Mouse (Mus musculus) left cerebral cortex, adult 9 months (tissue): ENCODE data around the gene Eif5a2.
A peak's percentile ranks its signal among the peaks of the same experiment; 100 is the strongest.
"Not testable (repeated sequence)": the region's sequence is repeated elsewhere in the genome, so short reads cannot be mapped to it uniquely, and the experiment has no call there.

Experiments
- DNase-seq, 2 experiments: peaks; one replicate each; pipeline ENCODE4 v3.0.0; 2022; ENCODE audit warnings: low spot score in 2 of 2

The Eif5a2 gene

GRCm38 (mm10) chr3:28780994-28781393 lies at the start of gene Eif5a2:
Gene Eif5a2 (plus strand): TSS chr3:28781276.
- DNase-seq: peak; percentile 84 to 94

GRCm38 (mm10) chr3:28734712-28735111 lies 46.4 kb upstream of the Eif5a2 start:
- no peak for DNase-seq

- no peak for DNase-seq
These were observed 44.1 kb upstream of the Eif5a2 start for GRCm38 (mm10) chr3:28736981-28737380.

GRCm38 (mm10) chr3:28740353-28740752 lies 40.7 kb upstream of the Eif5a2 start:
- DNase-seq: no peak

- no peak for DNase-seq
These were observed 37.8 kb upstream of the Eif5a2 start for GRCm38 (mm10) chr3:28743251-28743650.

GRCm38 (mm10) chr3:28745835-28746483 lies 35.1 kb upstream of the Eif5a2 start:
- DNase-seq: peak; percentile 49 to 85

- DNase-seq: no peak
These were observed 32.9 kb upstream of the Eif5a2 start for GRCm38 (mm10) chr3:28748151-28748550.

- DNase-seq: no peak
These were observed 32.1 kb upstream of the Eif5a2 start for GRCm38 (mm10) chr3:28748956-28749355.

- no peak for DNase-seq
These were observed 25.6 kb upstream of the Eif5a2 start for GRCm38 (mm10) chr3:28755477-28755876.

- DNase-seq: no peak
These were observed 19.8 kb upstream of the Eif5a2 start for GRCm38 (mm10) chr3:28761225-28761789.

- DNase-seq: no peak
These were observed 14.1 kb upstream of the Eif5a2 start for GRCm38 (mm10) chr3:28766935-28767334.

GRCm38 (mm10) chr3:28768222-28768621 lies 12.9 kb upstream of the Eif5a2 start:
- DNase-seq: no peak

- DNase-seq: not testable (repeated sequence)
These were observed 8.2 kb upstream of the Eif5a2 start for GRCm38 (mm10) chr3:28772919-28773318.

- no peak for DNase-seq
These were observed 5.7 kb upstream of the Eif5a2 start for GRCm38 (mm10) chr3:28775361-28775760.

GRCm38 (mm10) chr3:28775958-28776357 lies 5.1 kb upstream of the Eif5a2 start:
- DNase-seq: no peak

- no peak for DNase-seq
These were observed 4.6 kb upstream of the Eif5a2 start for GRCm38 (mm10) chr3:28776491-28776890.

- peak in 1 of 2 experiments; percentile 7 for DNase-seq
These were observed 565 bp upstream of the Eif5a2 start for GRCm38 (mm10) chr3:28780511-28780910.

- DNase-seq: no peak
These were observed 346 bp downstream of the Eif5a2 start for GRCm38 (mm10) chr3:28781422-28781821.

- no peak for DNase-seq
These were observed 772 bp downstream of the Eif5a2 start for GRCm38 (mm10) chr3:28781848-28782247.

GRCm38 (mm10) chr3:28784176-28784575 lies 3.1 kb downstream of the Eif5a2 start:
- no peak for DNase-seq

GRCm38 (mm10) chr3:28794835-28795234 lies 13.8 kb downstream of the Eif5a2 start:
- DNase-seq: no peak

GRCm38 (mm10) chr3:28805301-28806097 lies 24.4 kb downstream of the Eif5a2 start, which contains the start of gene Rpl22l1:
Gene Rpl22l1 (plus strand): TSS chr3:28805436.
- peak; percentile 93 to 98 for DNase-seq
